Mouse (Mus musculus) olfactory bulb, adult 2 months (tissue): ENCODE results near the gene Cacna2d4. TPM values are rescaled to one million over a fixed set of nuclear protein-coding genes. Genes with fewer than 3 reads are reported as not detected.

Experiments
- H3K27ac ChIP-seq: fragments of 200-500 bp; 2 replicates; pipeline ENCODE4 v1.5.1; 2012; ENCODE audit warnings: low read depth, low read length; ENCODE audit not compliant: insufficient read depth
- H3K4me1 ChIP-seq: fragments of 200-500 bp; 2 replicates; pipeline ENCODE4 v1.6.1; 2012; ENCODE audit warnings: low read length; ENCODE audit not compliant: control insufficient read depth, insufficient read depth
- H3K4me3 ChIP-seq: fragments of 200-500 bp; 2 replicates; pipeline ENCODE4 v1.5.1; 2012; ENCODE audit warnings: mild to moderate bottlenecking, low read depth, low read length, moderate library complexity; ENCODE audit not compliant: insufficient read depth
- CTCF ChIP-seq: fragments of 200-500 bp; IDR thresholded peaks from 2 replicates; pipeline ENCODE4 v1.5.1; 2012; ENCODE audit warnings: low read depth, mild to moderate bottlenecking, low read length, moderate library complexity; ENCODE audit not compliant: insufficient read depth
- POLR2A ChIP-seq: fragments of 200-500 bp; IDR thresholded peaks from 2 replicates; pipeline ENCODE4 v1.6.1; 2012; ENCODE audit warnings: mild to moderate bottlenecking, low read depth, low read length, moderate library complexity; ENCODE audit not compliant: insufficient read depth
- WGBS: fragments of 180-500 bp; shearing (Covaris S2); methylation state at CpG from one replicate; pipeline ENCODE4 v1.1.7; 2018; 5-methylcytosine and 5-hydroxymethylcytosine counted together
- polyA plus RNA-seq: library from polyadenylated mRNA; stranded (reverse); fragments of >200 nt; gene quantifications from 2 replicates; pipeline ENCODE4 v1.2.4, GENCODE M21; 2012; ENCODE audit warnings: low replicate concordance; ENCODE audit not compliant: missing spikeins, insufficient read depth, insufficient read length

Gene Cacna2d4
- polyA plus RNA-seq, 1 experiment: not detected

- WGBS: 96% methylated on average over 1 of the region's 1 CpGs
- H3K4me1 ChIP-seq: no peaks in the 10 kb centered on the region
- no peak overlapping the region for H3K27ac ChIP-seq
Observed at GRCm38 (mm10) chr6:119385668-119386067, 149.3 kb downstream of the Cacna2d4 start.

GRCm38 (mm10) chr6:119386421-119386820 lies 150.1 kb downstream of the Cacna2d4 start:
- Histone ChIP-seq H3K4me3 (no peak overlapping the region), H3K27ac (no peak overlapping the region), H3K4me1 (no peaks in the 10 kb centered on the region)
- 77% methylated on average over 4 of the region's 4 CpGs for WGBS
- TF ChIP-seq CTCF (no peak), POLR2A (no peak)

More at GRCm38 (mm10) chr6:119385668-119386067, 149.3 kb downstream of the Cacna2d4 start:
- no peak overlapping the region for H3K4me3 ChIP-seq
- TF ChIP-seq CTCF (no peak), POLR2A (no peak)

GRCm38 (mm10) chr6:119386821-119387220 lies 150.5 kb downstream of the Cacna2d4 start:
- Histone ChIP-seq H3K27ac (no peak overlapping the region), H3K4me3 (no peak overlapping the region), H3K4me1 (no peaks in the 10 kb centered on the region)
- 76% methylated on average over 1 of the region's 1 CpGs for WGBS
- no peak for TF ChIP-seq CTCF

- TF ChIP-seq POLR2A: no peak
- no peak for TF ChIP-seq CTCF
- Histone ChIP-seq H3K4me1 (no peaks in the 10 kb centered on the region), H3K4me3 (peak overlapping the region; percentile 85), H3K27ac (no peak overlapping the region)
- WGBS: under 1% methylated on average over 72 of the region's 76 CpGs
Observed at GRCm38 (mm10) chr6:119387801-119388649, 151.7 kb downstream of the Cacna2d4 start.

- H3K4me1 ChIP-seq: no peaks in the 10 kb centered on the region
- WGBS: under 1% methylated on average over 47 of the region's 53 CpGs
- TF ChIP-seq CTCF (no peak), POLR2A (peak; percentile 84)
- peak overlapping the region; percentile 43 for H3K27ac ChIP-seq
- peak overlapping the region; percentile 85 for H3K4me3 ChIP-seq
Observed at GRCm38 (mm10) chr6:119388650-119389012, 152.3 kb downstream of the Cacna2d4 start.

- 2% methylated on average over 10 of the region's 10 CpGs for WGBS
Observed at GRCm38 (mm10) chr6:119389089-119389488, 152.8 kb downstream of the Cacna2d4 start.

GRCm38 (mm10) chr6:119390728-119391127 lies 154.4 kb downstream of the Cacna2d4 start:
- WGBS: 93% methylated on average over 4 of the region's 4 CpGs
- no peaks in the 10 kb centered on the region for H3K4me1 ChIP-seq
- H3K27ac ChIP-seq: no peak overlapping the region
- TF ChIP-seq CTCF (no peak), POLR2A (no peak)
- no peak overlapping the region for H3K4me3 ChIP-seq

More at GRCm38 (mm10) chr6:119389089-119389488, 152.8 kb downstream of the Cacna2d4 start:
- H3K4me1 ChIP-seq: no peaks in the 10 kb centered on the region
- TF ChIP-seq CTCF (no peak), POLR2A (no peak)
- H3K4me3 ChIP-seq: peak overlapping the region; percentile 54
- H3K27ac ChIP-seq: peak overlapping the region; percentile 43

- no peak for TF ChIP-seq CTCF
- TF ChIP-seq POLR2A: no peak
- no peaks in the 10 kb centered on the region; the same call in 1 of the 2 replicates for H3K4me1 ChIP-seq
- H3K27ac ChIP-seq: no peak overlapping the region
- WGBS: 71% methylated on average over 9 of the region's 9 CpGs
- H3K4me3 ChIP-seq: no peak overlapping the region
Observed at GRCm38 (mm10) chr6:119392836-119393235, 156.5 kb downstream of the Cacna2d4 start.

- whole genome bisulfite sequencing: 86% methylated on average over 14 of the region's 14 CpGs
- TF ChIP-seq CTCF (no peak), POLR2A (no peak)
Observed at GRCm38 (mm10) chr6:119395421-119396308, 159.3 kb downstream of the Cacna2d4 start.

GRCm38 (mm10) chr6:119396309-119396634 lies 159.9 kb downstream of the Cacna2d4 start:
- Histone ChIP-seq H3K27ac (no peak overlapping the region), H3K4me3 (no peak overlapping the region), H3K4me1 (no peaks in the 10 kb centered on the region; the same call in 1 of the 2 replicates)
- TF ChIP-seq CTCF (no peak), POLR2A (no peak)
- WGBS: 68% methylated on average over 5 of the region's 5 CpGs

More at GRCm38 (mm10) chr6:119395421-119396308, 159.3 kb downstream of the Cacna2d4 start:
- Histone ChIP-seq H3K4me3 (no peak overlapping the region), H3K4me1 (no peaks in the 10 kb centered on the region; the same call in 1 of the 2 replicates), H3K27ac (no peak overlapping the region)
